Mouse (Mus musculus): ENCODE measurements around the gene Bhlha15.

GRCm38 (mm10) chr5:144204303-144204702, 14.2 kb downstream of the Bhlha15 start:
- TF ChIP-seq POLR2A (IDR thresholded peaks at IDR 0.05; ENCODE audit: insufficient read depth, low read length), result no peak
- TF ChIP-seq EP300 (IDR thresholded peaks at IDR 0.05; ENCODE audit: insufficient read depth, low read depth, low read length), result no peak
- TF ChIP-seq CTCF (IDR thresholded peaks at IDR 0.05; ENCODE audit: low read depth, low read length), result no peak

Data from ES-Bruce4 (cell line).